Mouse (Mus musculus): Measurements from ENCODE around the gene Txndc11. TPM values are rescaled to one million over a fixed set of nuclear protein-coding genes. Genes with fewer than 3 reads are reported as not detected.

Txndc11 gene
- polyA plus RNA-seq, 1 experiment from 2014 or later: 31.6 TPM

DNA sequence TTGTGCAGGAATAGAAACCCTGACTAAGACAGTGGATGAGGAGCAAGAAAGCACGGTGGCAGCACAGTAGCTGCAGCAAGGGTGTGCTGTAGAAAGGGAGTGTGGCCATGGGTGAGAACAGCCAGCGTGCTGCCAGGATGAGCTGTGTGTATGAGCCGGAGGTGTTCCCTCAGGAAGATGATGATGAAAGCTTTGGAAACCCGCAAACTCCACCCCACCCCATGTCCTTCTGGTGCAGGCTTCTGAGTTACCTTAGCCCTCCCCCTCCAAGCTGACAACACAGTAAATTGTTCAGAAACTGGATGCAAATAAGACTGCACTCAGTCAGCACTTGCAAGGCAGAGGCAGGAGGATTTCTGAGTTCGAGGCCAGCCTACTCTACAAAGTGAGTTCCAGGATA, 91.2 kb downstream of the Txndc11 start:
- Histone ChIP-seq H3K27me3 (replicated peaks; ENCODE audit: control insufficient read depth, insufficient read depth, low read length) (no peaks in the 10 kb centered on the region), H3K36me3 (ENCODE audit: control insufficient read depth, insufficient read depth, low read length) (no peaks in the 10 kb centered on the region), H3K4me2 (ENCODE audit: low read depth, low read length) (no peak overlapping the region), H3K9ac (ENCODE audit: low read depth, low read length) (no peak overlapping the region), H3K27ac (ENCODE audit: low read length) (no peak overlapping the region), H3K4me3 (ENCODE audit: low read length) (no peak overlapping the region), H3K4me1 (ENCODE audit: control insufficient read depth, insufficient read depth, low read length) (no peaks in the 10 kb centered on the region), H3K9me3 (ENCODE audit: control insufficient read depth, low read length) (no peaks in the 10 kb centered on the region)
- ATAC-seq: no peak
- WGBS: 81% methylated on average over 5 of the region's 5 CpGs

GRCm38 (mm10) chr16:11040603-11041002, 93.8 kb downstream of the Txndc11 start:
- Histone ChIP-seq H3K27ac (ENCODE audit: low read length) (no peak overlapping the region), H3K9me3 (ENCODE audit: control insufficient read depth, low read length) (no peaks in the 10 kb centered on the region)
- no peak for ATAC-seq

DNA sequence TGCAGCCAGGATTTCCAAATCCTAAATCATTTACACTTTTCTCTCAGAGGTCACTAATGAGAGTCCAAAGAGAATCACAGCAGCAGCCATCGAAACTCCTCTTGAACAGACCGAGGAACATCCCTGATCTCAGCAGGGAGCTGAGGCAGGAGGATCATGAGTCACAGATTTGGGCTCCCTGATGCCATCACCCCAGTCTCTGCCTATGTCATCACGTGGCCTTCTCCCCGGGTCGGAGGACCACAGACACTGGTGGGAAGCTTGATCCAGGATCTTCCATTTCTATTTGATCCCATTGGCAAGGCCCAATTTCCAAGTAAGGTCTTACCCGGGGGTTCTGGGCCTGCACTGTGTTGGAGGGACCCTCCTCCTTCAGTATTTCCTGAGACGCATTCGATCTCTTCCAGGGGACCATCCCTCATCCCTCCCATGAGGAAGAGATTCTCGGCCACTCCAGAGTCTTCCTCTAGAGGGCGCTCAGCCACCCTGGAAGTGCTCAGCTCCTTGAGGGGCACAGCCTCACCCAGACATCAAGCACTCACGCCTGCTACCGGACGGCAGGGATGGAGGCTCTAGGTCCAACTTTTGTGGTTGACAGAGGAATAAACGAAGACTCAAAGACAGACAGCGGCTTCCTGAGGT, 98.5 kb downstream of the Txndc11 start:
- Histone ChIP-seq H3K4me1 (ENCODE audit: control insufficient read depth, insufficient read depth, low read length) (no peaks in the 10 kb centered on the region), H3K9ac (ENCODE audit: low read depth, low read length) (no peak overlapping the region), H3K27me3 (replicated peaks; ENCODE audit: control insufficient read depth, insufficient read depth, low read length) (no peaks in the 10 kb centered on the region), H3K27ac (ENCODE audit: low read length) (no peak overlapping the region), H3K36me3 (ENCODE audit: control insufficient read depth, insufficient read depth, low read length) (no peaks in the 10 kb centered on the region), H3K9me3 (ENCODE audit: control insufficient read depth, low read length) (no peaks in the 10 kb centered on the region), H3K4me3 (ENCODE audit: low read length) (no peak overlapping the region), H3K4me2 (ENCODE audit: low read depth, low read length) (no peak overlapping the region)
- WGBS: 27% methylated on average over 15 of the region's 15 CpGs
- peak; percentile 46; the same call in 1 of the 2 replicates for ATAC-seq

More at GRCm38 (mm10) chr16:11040603-11041002, 93.8 kb downstream of the Txndc11 start:
- no peaks in the 10 kb centered on the region for H3K4me1 ChIP-seq (ENCODE audit: control insufficient read depth, insufficient read depth, low read length)
- H3K4me2 ChIP-seq (ENCODE audit: low read depth, low read length): no peak overlapping the region
- no peak overlapping the region for H3K9ac ChIP-seq (ENCODE audit: low read depth, low read length)
- 76% methylated on average over 2 of the region's 2 CpGs for WGBS
- no peak overlapping the region for H3K4me3 ChIP-seq (ENCODE audit: low read length)
- no peaks in the 10 kb centered on the region for H3K36me3 ChIP-seq (ENCODE audit: control insufficient read depth, insufficient read depth, low read length)
- H3K27me3 ChIP-seq (replicated peaks; ENCODE audit: control insufficient read depth, insufficient read depth, low read length): no peaks in the 10 kb centered on the region

GRCm38 (mm10) chr16:11035273-11035672, 99.2 kb downstream of the Txndc11 start:
- Histone ChIP-seq H3K9ac (ENCODE audit: low read depth, low read length) (no peak overlapping the region), H3K9me3 (ENCODE audit: control insufficient read depth, low read length) (no peaks in the 10 kb centered on the region), H3K27me3 (replicated peaks; ENCODE audit: control insufficient read depth, insufficient read depth, low read length) (no peaks in the 10 kb centered on the region), H3K4me3 (ENCODE audit: low read length) (no peak overlapping the region), H3K4me2 (ENCODE audit: low read depth, low read length) (no peak overlapping the region), H3K4me1 (ENCODE audit: control insufficient read depth, insufficient read depth, low read length) (no peaks in the 10 kb centered on the region), H3K36me3 (ENCODE audit: control insufficient read depth, insufficient read depth, low read length) (no peaks in the 10 kb centered on the region), H3K27ac (ENCODE audit: low read length) (no peak overlapping the region)
- ATAC-seq: no peak
- 84% methylated on average over 9 of the region's 9 CpGs for WGBS

GRCm38 (mm10) chr16:11034193-11034803, 100.2 kb downstream of the Txndc11 start:
- ATAC-seq: peak; percentile 74

DNA sequence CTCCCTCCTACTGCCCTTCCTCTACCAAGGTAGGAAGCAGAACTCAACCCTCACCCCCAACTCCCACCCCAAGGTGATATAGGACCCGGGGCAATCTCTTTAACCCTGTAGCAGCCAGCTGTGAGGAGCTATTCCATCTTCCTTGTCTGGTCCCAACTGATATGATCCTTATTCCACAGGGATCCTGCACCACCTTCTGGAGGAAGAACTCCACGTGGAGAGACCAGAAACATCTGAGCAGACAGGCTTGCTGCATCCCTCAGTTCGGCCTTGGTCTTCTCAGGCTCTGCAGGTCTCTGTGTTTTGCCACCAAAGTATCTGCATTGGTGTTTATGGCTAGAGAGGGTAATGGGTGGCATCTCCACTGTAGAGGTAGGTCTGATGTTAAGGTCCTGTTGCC, 103.1 kb downstream of the Txndc11 start:
- H3K9me3 ChIP-seq (ENCODE audit: control insufficient read depth, low read length): no peaks in the 10 kb centered on the region
- no peak overlapping the region for H3K4me2 ChIP-seq (ENCODE audit: low read depth, low read length)
- H3K36me3 ChIP-seq (ENCODE audit: control insufficient read depth, insufficient read depth, low read length): no peaks in the 10 kb centered on the region
- no peaks in the 10 kb centered on the region for H3K27me3 ChIP-seq (replicated peaks; ENCODE audit: control insufficient read depth, insufficient read depth, low read length)
- no peak overlapping the region for H3K4me3 ChIP-seq (ENCODE audit: low read length)
- no peak overlapping the region for H3K9ac ChIP-seq (ENCODE audit: low read depth, low read length)
- WGBS: 42% methylated on average over 3 of the region's 3 CpGs
- no peak overlapping the region for H3K27ac ChIP-seq (ENCODE audit: low read length)
- ATAC-seq: no peak
- no peaks in the 10 kb centered on the region for H3K4me1 ChIP-seq (ENCODE audit: control insufficient read depth, insufficient read depth, low read length)

More at GRCm38 (mm10) chr16:11034193-11034803, 100.2 kb downstream of the Txndc11 start:
- Histone ChIP-seq H3K4me2 (ENCODE audit: low read depth, low read length) (no peak overlapping the region), H3K9ac (ENCODE audit: low read depth, low read length) (no peak overlapping the region), H3K9me3 (ENCODE audit: control insufficient read depth, low read length) (no peaks in the 10 kb centered on the region), H3K27ac (ENCODE audit: low read length) (no peak overlapping the region), H3K27me3 (replicated peaks; ENCODE audit: control insufficient read depth, insufficient read depth, low read length) (no peaks in the 10 kb centered on the region), H3K4me3 (ENCODE audit: low read length) (no peak overlapping the region), H3K4me1 (ENCODE audit: control insufficient read depth, insufficient read depth, low read length) (no peaks in the 10 kb centered on the region), H3K36me3 (ENCODE audit: control insufficient read depth, insufficient read depth, low read length) (no peaks in the 10 kb centered on the region)
- WGBS: under 1% methylated on average over 4 of the region's 4 CpGs

GRCm38 (mm10) chr16:11030844-11031243, 103.6 kb downstream of the Txndc11 start:
- Histone ChIP-seq H3K36me3 (ENCODE audit: control insufficient read depth, insufficient read depth, low read length) (no peaks in the 10 kb centered on the region), H3K9ac (ENCODE audit: low read depth, low read length) (no peak overlapping the region), H3K4me1 (ENCODE audit: control insufficient read depth, insufficient read depth, low read length) (no peaks in the 10 kb centered on the region), H3K9me3 (ENCODE audit: control insufficient read depth, low read length) (no peaks in the 10 kb centered on the region), H3K27ac (ENCODE audit: low read length) (no peak overlapping the region), H3K27me3 (replicated peaks; ENCODE audit: control insufficient read depth, insufficient read depth, low read length) (no peaks in the 10 kb centered on the region), H3K4me3 (ENCODE audit: low read length) (no peak overlapping the region), H3K4me2 (ENCODE audit: low read depth, low read length) (no peak overlapping the region)
- WGBS: 76% methylated on average over 4 of the region's 4 CpGs
- ATAC-seq: no peak

- H3K4me1 ChIP-seq (ENCODE audit: control insufficient read depth, insufficient read depth, low read length): no peaks in the 10 kb centered on the region
- H3K9ac ChIP-seq (ENCODE audit: low read depth, low read length): no peak overlapping the region
- H3K9me3 ChIP-seq (ENCODE audit: control insufficient read depth, low read length): no peaks in the 10 kb centered on the region
- no peak overlapping the region for H3K4me2 ChIP-seq (ENCODE audit: low read depth, low read length)
- ATAC-seq: no peak
- H3K4me3 ChIP-seq (ENCODE audit: low read length): no peak overlapping the region
- H3K36me3 ChIP-seq (ENCODE audit: control insufficient read depth, insufficient read depth, low read length): no peaks in the 10 kb centered on the region
- no peak overlapping the region for H3K27ac ChIP-seq (ENCODE audit: low read length)
- no peaks in the 10 kb centered on the region for H3K27me3 ChIP-seq (replicated peaks; ENCODE audit: control insufficient read depth, insufficient read depth, low read length)
- WGBS: 80% methylated on average over 7 of the region's 7 CpGs
These were observed 106.2 kb downstream of the Txndc11 start for GRCm38 (mm10) chr16:11028206-11028605.
